Mouse (Mus musculus) spleen, adult 2 months (tissue): Measurements from ENCODE around the gene Map4k4.

Experiments used
- CTCF ChIP-seq: fragments of 200-500 bp; IDR thresholded peaks from 2 replicates; pipeline ENCODE4 v1.5.1; 2011; ENCODE audit warnings: mild to moderate bottlenecking, inconsistent platforms; ENCODE audit not compliant: insufficient read depth, insufficient read length, insufficient replicate concordance; ENCODE audit errors: extremely low read depth
- POLR2A ChIP-seq: fragments of 200-500 bp; IDR thresholded peaks from 2 replicates; pipeline ENCODE4 v1.6.1; 2011; ENCODE audit warnings: low read depth, low read length, inconsistent platforms

DNA sequence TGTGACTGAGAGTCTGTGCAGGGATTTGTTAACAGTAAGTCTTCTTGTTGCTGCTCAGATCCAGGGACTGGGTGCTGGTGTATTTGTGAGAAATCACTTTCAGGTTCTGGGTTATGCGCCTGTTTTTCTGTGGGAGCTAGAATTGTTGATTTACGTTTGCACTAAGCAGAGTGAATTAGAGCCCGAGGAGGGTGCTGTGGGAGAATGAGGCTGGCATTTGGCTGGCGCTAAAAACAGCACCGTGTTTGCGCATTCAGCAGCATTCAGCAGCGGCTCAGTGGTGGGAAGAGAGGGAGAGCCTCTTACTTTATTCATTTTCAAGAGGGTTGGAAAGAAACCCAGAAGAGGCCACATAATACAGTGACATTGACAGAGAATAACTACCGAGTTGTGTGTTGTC, 42.2 kb downstream of the Map4k4 start:
- no peak for TF ChIP-seq CTCF
- no peak for TF ChIP-seq POLR2A
